Mouse (Mus musculus): ENCODE results near the gene 1700025G04Rik. TPM values are rescaled to one million over a fixed set of nuclear protein-coding genes. Genes with fewer than 3 reads are reported as not detected.

1700025G04Rik gene
- total RNA-seq, 2 experiments from 2014 or later: 21.8 to 26.0 TPM

DNA sequence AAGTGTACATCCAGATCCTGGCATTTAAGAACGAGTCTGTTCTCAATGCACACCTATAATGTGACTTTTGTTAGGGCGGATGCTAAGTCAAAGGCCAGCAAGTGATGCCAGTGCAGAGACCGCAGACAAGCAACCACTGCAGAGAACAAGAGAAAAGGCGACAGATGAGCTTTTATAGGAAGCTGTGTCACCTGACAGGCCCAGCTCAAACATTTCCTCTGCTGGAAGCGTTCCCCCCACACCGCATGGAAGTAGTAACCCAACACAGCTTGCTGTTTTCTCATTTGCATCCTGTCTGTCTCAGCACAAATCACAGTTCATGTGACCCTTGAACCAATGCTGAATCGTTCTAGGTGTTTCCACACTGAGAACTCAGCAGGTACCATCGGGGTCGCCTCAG is 51.8 kb downstream of the 1700025G04Rik start:
- no peak for ATAC-seq (replicated peaks; ENCODE audit: poor library complexity, severe bottlenecking)

GRCm38 (mm10) chr1:152037589-152037988 is 52.3 kb downstream of the 1700025G04Rik start:
- ATAC-seq (replicated peaks; ENCODE audit: poor library complexity, severe bottlenecking): no peak

- peak; percentile 14; the same call in 1 of the 2 replicates for ATAC-seq (replicated peaks; ENCODE audit: poor library complexity, severe bottlenecking)
Measured at GRCm38 (mm10) chr1:152034766-152035165, 55.2 kb downstream of the 1700025G04Rik start.

- no peak for ATAC-seq (replicated peaks; ENCODE audit: poor library complexity, severe bottlenecking)
Measured at GRCm38 (mm10) chr1:152033731-152034130, 56.2 kb downstream of the 1700025G04Rik start.

DNA sequence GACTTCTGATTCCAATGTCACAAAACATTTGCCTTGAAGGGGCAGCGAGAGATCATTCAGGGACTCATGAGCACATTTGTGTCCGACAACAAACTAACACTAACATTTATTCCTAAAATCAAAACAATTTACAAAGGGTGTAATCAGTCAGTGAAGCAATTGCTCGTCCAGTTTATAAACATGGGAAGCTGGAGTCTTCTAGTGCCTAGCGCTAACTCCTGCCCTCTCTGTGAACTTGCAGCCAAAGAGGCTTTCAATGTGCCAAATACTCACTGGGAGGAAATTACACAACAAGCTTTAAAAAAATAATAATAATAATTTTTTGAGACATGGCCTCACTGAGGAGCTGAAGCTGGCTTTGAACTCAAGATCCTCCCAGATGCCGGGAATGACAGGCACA is 57.8 kb downstream of the 1700025G04Rik start:
- ATAC-seq (replicated peaks; ENCODE audit: poor library complexity, severe bottlenecking): no peak

DNA sequence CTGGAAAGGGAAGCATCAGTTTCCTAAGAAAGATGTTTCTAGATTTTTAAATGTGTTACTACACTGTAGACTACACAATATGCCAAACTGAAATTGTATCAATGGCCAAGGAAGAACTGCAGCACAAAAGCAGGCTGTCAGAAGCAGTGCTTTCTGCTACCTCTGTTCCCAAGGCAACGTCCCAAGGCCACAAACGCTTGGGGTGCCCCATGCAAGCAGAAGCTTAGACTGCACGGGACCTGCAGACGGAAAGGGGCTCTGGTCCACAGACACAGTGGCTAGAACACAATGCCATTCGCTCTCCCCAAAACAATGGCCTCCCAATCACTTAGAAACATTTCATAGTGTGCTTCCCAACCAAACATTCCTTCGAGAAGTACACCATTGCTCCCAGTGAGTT is 59.4 kb downstream of the 1700025G04Rik start:
- ATAC-seq (replicated peaks; ENCODE audit: poor library complexity, severe bottlenecking): no peak

- no peak for ATAC-seq (replicated peaks; ENCODE audit: poor library complexity, severe bottlenecking)
Measured at GRCm38 (mm10) chr1:152028718-152029117, 61.2 kb downstream of the 1700025G04Rik start.

- ATAC-seq (replicated peaks; ENCODE audit: poor library complexity, severe bottlenecking): no peak
Measured at GRCm38 (mm10) chr1:152026762-152027161, 63.2 kb downstream of the 1700025G04Rik start.

- ATAC-seq (replicated peaks; ENCODE audit: poor library complexity, severe bottlenecking): 0 out of 2 replicates have a peak, but pooled peaks have one; percentile 21
Measured at GRCm38 (mm10) chr1:152025308-152025707, 64.6 kb downstream of the 1700025G04Rik start.

DNA sequence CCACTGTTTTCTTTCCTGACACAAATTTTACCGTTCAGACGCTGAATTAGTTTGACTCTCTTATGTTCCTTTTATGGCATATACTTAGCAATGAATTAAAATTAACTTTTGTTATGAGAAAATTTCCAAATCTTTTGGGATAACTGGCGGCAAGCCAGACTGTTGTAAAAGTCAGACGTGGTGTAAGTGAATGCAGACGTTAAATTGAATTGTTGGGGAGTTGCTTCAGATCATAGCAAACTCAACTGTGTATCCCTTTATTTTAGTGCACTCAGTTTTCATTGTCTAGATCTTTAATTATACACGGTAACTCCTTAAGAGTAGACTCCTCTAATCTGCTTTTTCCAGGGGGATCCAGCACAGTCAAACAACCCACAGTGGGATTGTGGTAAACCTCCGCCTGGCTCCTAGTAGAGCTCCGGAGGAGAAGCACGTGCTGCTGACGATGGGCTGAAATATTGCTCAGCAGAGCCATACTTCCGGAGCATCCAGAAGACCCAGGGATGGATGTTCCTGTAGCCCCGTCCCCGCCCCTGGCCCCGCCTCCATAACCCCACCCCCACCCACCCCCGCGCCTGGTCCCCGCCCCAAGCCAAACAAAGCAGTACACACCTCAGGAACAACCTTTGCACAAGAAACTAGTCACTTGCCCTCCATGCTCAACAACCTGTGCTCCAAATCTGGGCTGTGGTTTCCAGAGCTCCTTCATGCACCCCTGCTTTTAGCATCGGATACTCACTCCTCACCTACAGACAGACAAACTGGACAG is 65.7 kb downstream of the 1700025G04Rik start:
- no peak for ATAC-seq (replicated peaks; ENCODE audit: poor library complexity, severe bottlenecking)

DNA sequence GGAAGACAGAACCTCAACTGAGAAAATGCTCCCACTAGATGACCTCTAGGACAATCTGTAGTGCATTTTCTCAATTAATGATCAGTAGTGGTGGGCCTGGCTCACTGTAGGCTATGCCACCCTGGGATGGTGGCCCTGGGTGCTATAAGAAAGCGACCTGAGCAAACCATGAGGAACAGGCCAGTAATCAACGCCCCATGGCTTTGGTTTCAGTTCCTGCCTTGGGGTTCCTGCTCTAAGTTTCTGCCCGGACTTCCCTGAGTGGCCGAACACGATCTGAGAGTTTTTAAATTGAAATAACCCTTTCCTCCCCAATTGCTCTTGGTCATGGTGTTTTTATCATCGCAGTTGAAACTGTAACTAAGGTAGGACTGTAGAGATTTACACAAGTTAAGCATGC is 69.1 kb downstream of the 1700025G04Rik start:
- peak; percentile 60 for ATAC-seq (replicated peaks; ENCODE audit: poor library complexity, severe bottlenecking)

DNA sequence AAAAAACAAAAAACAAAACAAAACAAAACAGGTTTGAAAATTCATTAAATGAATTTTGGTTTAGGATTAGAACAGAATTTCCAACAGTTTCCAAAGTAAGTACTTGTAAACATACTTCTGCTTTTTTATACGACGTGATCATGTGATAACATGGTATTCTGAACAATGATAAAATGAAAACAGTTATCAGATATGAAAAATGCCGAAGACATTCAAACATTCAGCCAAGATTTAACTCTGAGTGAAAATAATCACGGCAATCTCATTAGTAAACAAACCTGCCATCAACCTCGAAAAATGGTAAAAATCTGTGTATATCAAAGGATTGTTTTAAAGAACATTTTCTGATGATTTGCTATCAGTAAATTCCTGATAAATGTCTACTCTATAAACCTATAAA is 69.9 kb downstream of the 1700025G04Rik start:
- ATAC-seq (replicated peaks; ENCODE audit: poor library complexity, severe bottlenecking): no peak

DNA sequence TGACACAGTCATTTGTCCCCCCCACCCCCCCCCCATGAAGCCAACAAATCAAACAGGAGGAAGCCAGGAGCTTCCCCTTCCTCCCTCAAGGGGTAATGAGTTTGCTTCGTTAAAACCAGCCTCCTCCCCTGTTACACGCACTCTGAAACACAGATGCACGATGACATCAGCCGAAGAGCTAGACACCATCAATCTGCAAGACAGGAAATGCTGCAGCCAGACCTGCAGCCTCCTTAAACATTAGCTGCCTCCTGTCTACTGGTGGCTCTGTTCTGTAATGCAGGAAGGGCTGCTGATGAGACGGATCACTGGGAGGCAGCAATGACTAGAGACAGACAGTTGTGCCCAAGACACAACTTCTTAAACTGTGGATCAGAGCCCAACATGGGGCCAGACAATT is 70.7 kb downstream of the 1700025G04Rik start:
- ATAC-seq (replicated peaks; ENCODE audit: poor library complexity, severe bottlenecking): peak; percentile 70

GRCm38 (mm10) chr1:152018322-152018721 is 71.6 kb downstream of the 1700025G04Rik start:
- ATAC-seq (replicated peaks; ENCODE audit: poor library complexity, severe bottlenecking): no peak

DNA sequence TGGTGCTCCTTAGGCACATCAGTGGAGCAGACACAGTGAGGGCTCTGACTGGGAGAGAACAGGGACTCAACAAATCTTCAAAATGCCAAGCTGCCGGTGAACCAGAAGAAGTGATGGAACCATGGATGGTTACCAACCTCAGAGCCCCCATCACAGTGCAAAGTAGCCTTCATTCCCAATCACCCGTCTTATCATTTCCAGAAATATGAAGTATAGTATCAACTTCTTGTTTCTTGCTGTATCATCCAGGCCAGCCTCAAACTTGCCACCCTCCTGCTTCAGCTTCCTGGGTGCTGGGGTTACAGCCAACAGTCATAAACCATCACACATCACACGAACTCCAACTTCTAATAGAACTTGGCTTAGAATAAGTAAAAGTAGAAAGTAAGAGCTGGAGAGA is 73.3 kb downstream of the 1700025G04Rik start:
- ATAC-seq (replicated peaks; ENCODE audit: poor library complexity, severe bottlenecking): no peak

GRCm38 (mm10) chr1:152015555-152016125 is 74.3 kb downstream of the 1700025G04Rik start:
- ATAC-seq (replicated peaks; ENCODE audit: poor library complexity, severe bottlenecking): peak; percentile 92

GRCm38 (mm10) chr1:152011741-152012140 is 78.2 kb downstream of the 1700025G04Rik start:
- ATAC-seq (replicated peaks; ENCODE audit: poor library complexity, severe bottlenecking): no peak

- ATAC-seq (replicated peaks; ENCODE audit: poor library complexity, severe bottlenecking): no peak
Measured at GRCm38 (mm10) chr1:152010251-152010980, 79.5 kb downstream of the 1700025G04Rik start.

GRCm38 (mm10) chr1:152008473-152008991 is 81.4 kb downstream of the 1700025G04Rik start:
- peak; percentile 33 for ATAC-seq (replicated peaks; ENCODE audit: poor library complexity, severe bottlenecking)

- ATAC-seq (replicated peaks; ENCODE audit: poor library complexity, severe bottlenecking): no peak
Measured at GRCm38 (mm10) chr1:152006529-152006928, 83.4 kb downstream of the 1700025G04Rik start.

- ATAC-seq (replicated peaks; ENCODE audit: poor library complexity, severe bottlenecking): no peak
Measured at GRCm38 (mm10) chr1:152004509-152004908, 85.4 kb downstream of the 1700025G04Rik start.

Data from granulocyte monocyte progenitor cell, adult 5-6 weeks (primary cell).